Mouse (Mus musculus) myocyte (in vitro differentiated cells): Measurements from ENCODE around the gene Bach2. TPM values are rescaled to one million over a fixed set of nuclear protein-coding genes. Genes with fewer than 3 reads are reported as not detected.

Experiments
- H3K27me3 ChIP-seq: one replicate; pipeline ENCODE4 v1.6.1; 2011; ENCODE audit not compliant: control insufficient read depth, insufficient read depth, insufficient read length
- H3K36me3 ChIP-seq: one replicate; pipeline ENCODE4 v1.6.1; 2011; ENCODE audit not compliant: control insufficient read depth, insufficient read depth
- H3K4me2 ChIP-seq: one replicate; pipeline ENCODE4 v1.6.1; 2011; ENCODE audit warnings: low read depth, control low read depth
- H3K4me3 ChIP-seq: one replicate; pipeline ENCODE4 v1.5.1; 2011; ENCODE audit warnings: mild to moderate bottlenecking, control low read depth, moderate library complexity
- H3K79me2 ChIP-seq: one replicate; pipeline ENCODE4 v1.6.1; 2011; ENCODE audit not compliant: control insufficient read depth, insufficient read depth
- H3ac ChIP-seq: one replicate; pipeline ENCODE4 v1.6.1; 2011; ENCODE audit not compliant: control insufficient read depth, insufficient read length
- CEBPB ChIP-seq: IDR thresholded peaks from 2 replicates; pipeline ENCODE4 v1.6.1; 2011; ENCODE audit warnings: mild to moderate bottlenecking, moderate library complexity; ENCODE audit not compliant: poor library complexity, insufficient read depth, severe bottlenecking
- E2F4 ChIP-seq: IDR thresholded peaks from one replicate; pipeline ENCODE4 v1.6.1; 2011; ENCODE audit warnings: mild to moderate bottlenecking, control low read depth, moderate library complexity; ENCODE audit not compliant: insufficient read depth
- MAX ChIP-seq: IDR thresholded peaks from one replicate; pipeline ENCODE4 v1.6.1; 2011; ENCODE audit warnings: low read depth, mild to moderate bottlenecking, control low read depth
- MYOD1 ChIP-seq, 3 experiments: IDR thresholded peaks; one replicate each; pipeline ENCODE4 v1.6.1; 2011; ENCODE audit warnings: control low read depth in 2 of 3, low read depth in 2 of 3, mild to moderate bottlenecking in 2 of 3, moderate library complexity in 1 of 3; ENCODE audit not compliant: insufficient read length in 2 of 3, control insufficient read depth in 1 of 3
- POLR2A ChIP-seq: IDR thresholded peaks from one replicate; pipeline ENCODE4 v1.6.1; 2011; ENCODE audit warnings: low read depth, mild to moderate bottlenecking, control low read depth, moderate library complexity; ENCODE audit not compliant: insufficient read length
- POLR2AphosphoS2 ChIP-seq: IDR thresholded peaks from one replicate; pipeline ENCODE4 v1.6.1; 2011; ENCODE audit warnings: low read depth, control low read depth; ENCODE audit not compliant: insufficient read length
- REST ChIP-seq: IDR thresholded peaks from one replicate; pipeline ENCODE4 v1.6.1; 2011; ENCODE audit warnings: mild to moderate bottlenecking, control low read depth, moderate library complexity; ENCODE audit not compliant: insufficient read depth, insufficient read length
- SRF ChIP-seq: IDR thresholded peaks from one replicate; pipeline ENCODE4 v1.6.1; 2011; ENCODE audit warnings: low read depth; ENCODE audit not compliant: control insufficient read depth, insufficient read length
- TCF12 ChIP-seq: IDR thresholded peaks from one replicate; pipeline ENCODE4 v1.6.1; 2011; ENCODE audit warnings: mild to moderate bottlenecking, control low read depth; ENCODE audit not compliant: poor library complexity, insufficient read depth, severe bottlenecking
- TCF3 ChIP-seq: IDR thresholded peaks from one replicate; pipeline ENCODE4 v1.6.1; 2011; ENCODE audit warnings: low read depth, control low read depth; ENCODE audit not compliant: insufficient read length
- USF1 ChIP-seq: IDR thresholded peaks from one replicate; pipeline ENCODE4 v1.6.1; 2011; ENCODE audit warnings: low read depth, mild to moderate bottlenecking, control low read depth, moderate library complexity
- polyA plus RNA-seq: library from polyadenylated mRNA; unstranded; fragments of >200 nt; fragmentation: generic; extraction: Trizol; gene quantifications from one replicate; pipeline ENCODE4 v1.2.1, GENCODE M21; 2012; ENCODE audit warnings: missing spikeins

Gene Bach2
- polyA plus RNA-seq, 1 experiment, result 0.29 TPM

DNA sequence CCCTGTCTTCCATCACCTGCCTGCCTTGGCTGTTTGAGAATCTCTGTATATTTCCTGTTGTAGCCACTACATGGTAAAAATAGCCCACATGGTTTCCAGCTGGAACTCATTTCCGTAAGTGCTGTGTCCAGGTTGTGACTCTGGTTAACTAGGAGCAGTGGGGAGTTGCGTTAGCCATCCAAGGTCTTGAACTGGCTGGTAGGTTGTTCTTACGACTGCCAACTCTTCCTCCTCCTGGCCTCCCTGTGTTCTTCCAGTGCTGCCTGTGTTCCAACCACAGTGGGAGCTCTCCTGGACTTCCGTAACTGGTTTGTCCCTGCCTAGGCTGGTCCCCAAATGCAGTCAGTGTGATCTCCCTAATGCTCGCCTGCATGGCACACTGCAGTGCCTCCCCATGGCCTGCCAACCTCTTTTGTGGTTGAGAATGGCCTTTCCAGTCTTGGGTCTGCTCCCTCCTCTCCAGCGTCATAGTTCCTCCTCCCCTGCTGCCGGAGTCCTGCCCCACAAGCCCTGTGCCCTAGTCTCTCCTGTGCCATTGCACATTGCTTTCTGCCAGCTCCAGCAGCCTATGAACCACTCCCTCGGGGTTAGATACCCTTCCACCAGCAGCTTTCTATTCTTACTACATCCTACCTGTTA is 298.4 kb downstream of the Bach2 start:
- no peaks in the 10 kb centered on the region for H3K36me3 ChIP-seq
- no peaks in the 10 kb centered on the region for H3K27me3 ChIP-seq
- H3K4me2 ChIP-seq, result no peak overlapping the region

DNA sequence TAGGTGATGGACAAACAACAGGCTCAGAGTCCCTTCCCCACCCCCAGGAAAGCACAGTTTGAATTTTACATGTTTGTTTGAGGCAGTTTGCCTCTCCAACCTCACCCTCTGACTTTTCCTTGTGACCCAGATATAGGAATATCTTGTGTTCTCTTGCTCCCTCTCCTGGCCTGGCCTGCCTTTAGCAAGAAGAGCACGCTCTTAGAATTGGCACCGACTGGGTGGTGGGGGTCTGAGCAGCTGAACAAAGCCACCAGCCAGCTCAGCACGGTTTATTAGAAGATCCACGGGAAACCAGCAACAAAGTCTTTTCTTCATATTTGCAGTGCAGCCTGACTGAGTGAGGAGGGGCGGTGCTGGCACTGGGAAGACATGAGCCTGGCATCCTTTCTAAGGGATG is 299.5 kb downstream of the Bach2 start:
- Histone ChIP-seq H3K79me2 (no peaks in the 10 kb centered on the region), H3K27me3 (no peaks in the 10 kb centered on the region), H3K4me3 (no peak overlapping the region), H3K4me2 (no peak overlapping the region), H3K36me3 (no peaks in the 10 kb centered on the region), H3ac (no peak overlapping the region)
- TF ChIP-seq TCF12 (no peak), SRF (no peak), POLR2AphosphoS2 (no peak), POLR2A (no peak), E2F4 (no peak)

More for the DNA sequence above, 298.4 kb downstream of the Bach2 start:
- Histone ChIP-seq H3K79me2 (no peaks in the 10 kb centered on the region), H3ac (no peak overlapping the region), H3K4me3 (no peak overlapping the region)
- TF ChIP-seq MAX (no peak), POLR2A (no peak)

DNA sequence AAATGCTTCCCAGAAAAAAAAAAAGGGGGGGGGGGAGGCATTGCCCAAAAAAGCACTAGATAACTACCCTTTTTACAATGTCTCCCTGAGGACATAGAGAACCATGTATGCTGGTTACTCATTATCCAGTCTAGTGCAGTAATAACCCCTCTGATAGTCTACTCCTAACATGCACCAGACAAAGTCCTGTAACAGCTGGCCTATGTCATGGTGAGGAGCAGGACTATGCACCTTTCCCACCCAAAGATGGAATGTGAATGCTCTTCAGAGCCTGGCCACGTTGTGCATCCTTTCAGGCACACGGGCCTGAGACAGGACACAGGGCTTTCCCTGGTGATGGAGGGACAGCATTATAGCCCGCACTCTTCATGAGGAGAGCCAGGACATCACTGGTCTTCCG is 299.9 kb downstream of the Bach2 start:
- no peak overlapping the region for H3K4me2 ChIP-seq
- no peaks in the 10 kb centered on the region for H3K79me2 ChIP-seq
- no peak overlapping the region for H3K4me3 ChIP-seq
- H3ac ChIP-seq, result no peak overlapping the region
- H3K36me3 ChIP-seq, result no peaks in the 10 kb centered on the region
- H3K27me3 ChIP-seq, result no peaks in the 10 kb centered on the region
- TF ChIP-seq POLR2A (no peak), MYOD1 (IDR thresholded peaks at IDR 0.05; ENCODE audit: control insufficient read depth in 1 of 3, insufficient read length in 2 of 3, low read depth in 2 of 3) (no peak), REST (no peak), TCF12 (no peak), E2F4 (no peak), USF1 (no peak)

DNA sequence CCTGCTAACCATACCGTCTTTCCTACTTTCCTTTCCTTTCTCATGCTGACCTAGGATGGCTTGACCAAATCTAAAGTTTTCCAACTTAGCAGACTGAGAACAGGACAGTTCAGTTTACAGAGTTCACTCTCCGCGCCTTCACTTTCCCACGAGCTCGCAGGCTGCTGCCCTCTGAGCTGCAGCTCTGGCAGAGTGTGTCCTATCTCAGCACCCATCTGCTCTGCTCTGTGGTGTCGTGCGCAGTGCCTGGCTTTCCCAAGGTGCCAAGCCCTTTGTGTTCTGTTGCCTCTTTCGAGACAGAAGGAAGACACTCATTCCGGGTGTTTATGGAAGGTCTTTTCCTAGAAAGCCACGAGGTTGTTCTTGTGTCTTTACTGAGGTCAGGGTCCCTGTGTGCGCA is 300.4 kb downstream of the Bach2 start:
- H3K36me3 ChIP-seq, result no peaks in the 10 kb centered on the region
- H3K4me2 ChIP-seq, result no peak overlapping the region
- TF ChIP-seq POLR2A (no peak), TCF3 (no peak), SRF (no peak)

GRCm38 (mm10) chr4:32544821-32545545 is 306.4 kb downstream of the Bach2 start:
- TF ChIP-seq MAX, result no peak
- no peak overlapping the region for H3K4me2 ChIP-seq
- no peak overlapping the region for H3ac ChIP-seq
- no peaks in the 10 kb centered on the region for H3K79me2 ChIP-seq
- H3K27me3 ChIP-seq, result no peaks in the 10 kb centered on the region
- no peak overlapping the region for H3K4me3 ChIP-seq
- H3K36me3 ChIP-seq, result no peaks in the 10 kb centered on the region

More for the DNA sequence above, 300.4 kb downstream of the Bach2 start:
- no peak overlapping the region for H3K4me3 ChIP-seq
- H3K79me2 ChIP-seq, result no peaks in the 10 kb centered on the region
- no peak overlapping the region for H3ac ChIP-seq
- H3K27me3 ChIP-seq, result no peaks in the 10 kb centered on the region

DNA sequence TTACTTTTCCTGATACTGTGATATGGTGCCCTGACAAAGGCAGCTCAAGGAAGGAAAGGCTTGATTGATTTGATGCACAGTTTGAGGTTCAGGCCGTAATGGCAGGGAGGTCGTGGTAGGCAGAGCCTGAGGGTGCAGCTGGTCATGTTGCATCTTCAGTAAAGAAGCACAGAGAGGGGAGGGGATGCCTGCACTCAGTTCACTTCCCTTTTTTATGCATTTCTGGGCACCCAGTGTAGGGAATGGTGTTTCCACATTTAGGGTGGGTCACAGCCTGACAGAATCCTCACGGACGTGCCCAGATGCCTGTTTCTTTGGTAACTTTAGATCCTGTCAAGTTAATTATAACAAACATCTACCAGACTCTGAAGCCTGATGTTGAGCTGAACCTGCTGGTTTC is 306.9 kb downstream of the Bach2 start:
- Histone ChIP-seq H3K4me2 (no peak overlapping the region), H3K79me2 (no peaks in the 10 kb centered on the region), H3K36me3 (no peaks in the 10 kb centered on the region), H3ac (no peak overlapping the region), H3K27me3 (no peaks in the 10 kb centered on the region), H3K4me3 (no peak overlapping the region)
- TF ChIP-seq CEBPB (no peak), USF1 (no peak), POLR2A (no peak), REST (no peak)
